Mouse (Mus musculus) olfactory bulb, adult 2 months (tissue): ENCODE data around the gene AA467197. TPM values are rescaled to one million over a fixed set of nuclear protein-coding genes. Genes with fewer than 3 reads are reported as not detected.

Experiments
- H3K27ac ChIP-seq: fragments of 200-500 bp; 2 replicates; pipeline ENCODE4 v1.5.1; 2012; ENCODE audit warnings: low read depth, low read length; ENCODE audit not compliant: insufficient read depth
- H3K4me1 ChIP-seq: fragments of 200-500 bp; 2 replicates; pipeline ENCODE4 v1.6.1; 2012; ENCODE audit warnings: low read length; ENCODE audit not compliant: control insufficient read depth, insufficient read depth
- H3K4me3 ChIP-seq: fragments of 200-500 bp; 2 replicates; pipeline ENCODE4 v1.5.1; 2012; ENCODE audit warnings: mild to moderate bottlenecking, low read depth, low read length, moderate library complexity; ENCODE audit not compliant: insufficient read depth
- CTCF ChIP-seq: fragments of 200-500 bp; IDR thresholded peaks from 2 replicates; pipeline ENCODE4 v1.5.1; 2012; ENCODE audit warnings: low read depth, mild to moderate bottlenecking, low read length, moderate library complexity; ENCODE audit not compliant: insufficient read depth
- POLR2A ChIP-seq: fragments of 200-500 bp; IDR thresholded peaks from 2 replicates; pipeline ENCODE4 v1.6.1; 2012; ENCODE audit warnings: mild to moderate bottlenecking, low read depth, low read length, moderate library complexity; ENCODE audit not compliant: insufficient read depth
- WGBS: fragments of 180-500 bp; shearing (Covaris S2); methylation state at CpG from one replicate; pipeline ENCODE4 v1.1.7; 2018; 5-methylcytosine and 5-hydroxymethylcytosine counted together
- polyA plus RNA-seq: library from polyadenylated mRNA; stranded (reverse); fragments of >200 nt; gene quantifications from 2 replicates; pipeline ENCODE4 v1.2.4, GENCODE M21; 2012; ENCODE audit warnings: low replicate concordance; ENCODE audit not compliant: missing spikeins, insufficient read depth, insufficient read length

Gene AA467197
- polyA plus RNA-seq, 1 experiment = not detected

GRCm38 (mm10) chr2:122681379-122682137 lies 44.8 kb downstream of the AA467197 start:
- 87% methylated on average over 5 of the region's 5 CpGs for WGBS
- TF ChIP-seq CTCF = no peak
- no peak for TF ChIP-seq POLR2A
- Histone ChIP-seq H3K27ac (no peak overlapping the region), H3K4me3 (no peak overlapping the region), H3K4me1 (no peaks in the 10 kb centered on the region)

- Histone ChIP-seq H3K27ac (no peak overlapping the region), H3K4me1 (no peaks in the 10 kb centered on the region), H3K4me3 (no peak overlapping the region)
- TF ChIP-seq POLR2A (no peak), CTCF (no peak)
- WGBS = 66% methylated on average over 2 of the region's 2 CpGs
Observed at GRCm38 (mm10) chr2:122682520-122682919, 45.7 kb downstream of the AA467197 start.

- no peak overlapping the region for H3K4me3 ChIP-seq
- no peak overlapping the region for H3K27ac ChIP-seq
- TF ChIP-seq POLR2A = no peak
- TF ChIP-seq CTCF = no peak
- no peaks in the 10 kb centered on the region for H3K4me1 ChIP-seq
- WGBS = 55% methylated on average over 1 of the region's 1 CpGs
Observed at GRCm38 (mm10) chr2:122683641-122684040, 46.9 kb downstream of the AA467197 start.

- no peak overlapping the region for H3K27ac ChIP-seq
- H3K4me1 ChIP-seq = no peaks in the 10 kb centered on the region
- WGBS = 79% methylated on average over 6 of the region's 6 CpGs
- TF ChIP-seq POLR2A = no peak
- no peak for TF ChIP-seq CTCF
- no peak overlapping the region for H3K4me3 ChIP-seq
Observed at GRCm38 (mm10) chr2:122686665-122687064, 49.9 kb downstream of the AA467197 start.

Other genes starting within 250 kb of the AA467197 start
- gene Slc28a2, start 210.5 kb upstream of the AA467197 start, polyA plus RNA-seq = not detected in 2 replicates
- not detected in 2 replicates for gene Gm14085, start 152.0 kb upstream of the AA467197 start, polyA plus RNA-seq
- not detected in 2 replicates for gene Gatm, start 25.7 kb upstream of the AA467197 start, polyA plus RNA-seq
- gene Slc30a4, start 65.7 kb downstream of the AA467197 start, polyA plus RNA-seq = not detected in 2 replicates
- not detected in 2 replicates for gene Bloc1s6, start 101.5 kb downstream of the AA467197 start, polyA plus RNA-seq
- gene Sqor, start 128.3 kb downstream of the AA467197 start, polyA plus RNA-seq = not detected in 2 replicates